Mouse (Mus musculus): ENCODE measurements around the gene Drd1. TPM values are rescaled to one million over a fixed set of nuclear protein-coding genes. Genes with fewer than 3 reads are reported as not detected.

Gene Drd1
- total RNA-seq, 2 experiments from 2014 or later, result 4.1 to 5.5 TPM

GRCm38 (mm10) chr13:54073491-54073890, 18.0 kb upstream of the Drd1 start:
- DNase-seq (ENCODE audit: low spot score in 2 of 2), result no peak

- DNase-seq (ENCODE audit: low spot score in 2 of 2), result no peak
These were observed 17.6 kb upstream of the Drd1 start for GRCm38 (mm10) chr13:54073066-54073465.

- DNase-seq (ENCODE audit: low spot score in 2 of 2), result no peak
These were observed 17.1 kb upstream of the Drd1 start for GRCm38 (mm10) chr13:54072526-54073057.

- DNase-seq (ENCODE audit: low spot score in 2 of 2), result peak; percentile 69 to 82
These were observed 16.3 kb upstream of the Drd1 start, which contains the start of gene Sfxn1 for GRCm38 (mm10) chr13:54071606-54072331. Gene Sfxn1 (plus strand): TSS chr13:54071869.

- DNase-seq (ENCODE audit: low spot score in 2 of 2), result no peak
These were observed 15.5 kb upstream of the Drd1 start for GRCm38 (mm10) chr13:54071011-54071410.

- no peak for DNase-seq (ENCODE audit: low spot score in 2 of 2)
These were observed 12.2 kb upstream of the Drd1 start for GRCm38 (mm10) chr13:54067617-54068166.

- no peak for DNase-seq (ENCODE audit: low spot score in 2 of 2)
These were observed 10.7 kb upstream of the Drd1 start for GRCm38 (mm10) chr13:54066081-54066746.

- DNase-seq (ENCODE audit: low spot score in 2 of 2), result peak in 1 of 2 experiments; percentile 45
These were observed 7.8 kb upstream of the Drd1 start for GRCm38 (mm10) chr13:54063292-54063691.

- DNase-seq (ENCODE audit: low spot score in 2 of 2), result no peak
These were observed 6.6 kb upstream of the Drd1 start for GRCm38 (mm10) chr13:54062068-54062467.

- DNase-seq (ENCODE audit: low spot score in 2 of 2), result no peak
These were observed 543 bp downstream of the Drd1 start for GRCm38 (mm10) chr13:54054962-54055361.

GRCm38 (mm10) chr13:54051641-54052040, 3.9 kb downstream of the Drd1 start:
- no peak for DNase-seq (ENCODE audit: low spot score in 2 of 2)

GRCm38 (mm10) chr13:54048679-54049352, 6.7 kb downstream of the Drd1 start:
- DNase-seq (ENCODE audit: low spot score in 2 of 2), result no peak

GRCm38 (mm10) chr13:54040256-54040655, 15.2 kb downstream of the Drd1 start:
- DNase-seq (ENCODE audit: low spot score in 2 of 2), result no peak

- no peak for DNase-seq (ENCODE audit: low spot score in 2 of 2)
These were observed 17.6 kb downstream of the Drd1 start for GRCm38 (mm10) chr13:54037936-54038335.

- no peak for DNase-seq (ENCODE audit: low spot score in 2 of 2)
These were observed 20.0 kb downstream of the Drd1 start for GRCm38 (mm10) chr13:54035541-54035940.

- DNase-seq (ENCODE audit: low spot score in 2 of 2), result no peak
These were observed 21.9 kb downstream of the Drd1 start for GRCm38 (mm10) chr13:54033653-54034052.

GRCm38 (mm10) chr13:54027079-54027478, 28.4 kb downstream of the Drd1 start:
- DNase-seq (ENCODE audit: low spot score in 2 of 2), result no peak

GRCm38 (mm10) chr13:54023311-54023710, 32.2 kb downstream of the Drd1 start:
- peak in 1 of 2 experiments; percentile 35 for DNase-seq (ENCODE audit: low spot score in 2 of 2)

GRCm38 (mm10) chr13:54008716-54009115, 46.8 kb downstream of the Drd1 start:
- no peak for DNase-seq (ENCODE audit: low spot score in 2 of 2)
